Mouse (Mus musculus): ENCODE measurements at regions not wholly inside any gene's neighbourhood (a gene's known extent, or its start where the extent isn't known, plus 50 kb on each side); places are given as distances from the start of the nearest gene placed in this dataset.

DNA sequence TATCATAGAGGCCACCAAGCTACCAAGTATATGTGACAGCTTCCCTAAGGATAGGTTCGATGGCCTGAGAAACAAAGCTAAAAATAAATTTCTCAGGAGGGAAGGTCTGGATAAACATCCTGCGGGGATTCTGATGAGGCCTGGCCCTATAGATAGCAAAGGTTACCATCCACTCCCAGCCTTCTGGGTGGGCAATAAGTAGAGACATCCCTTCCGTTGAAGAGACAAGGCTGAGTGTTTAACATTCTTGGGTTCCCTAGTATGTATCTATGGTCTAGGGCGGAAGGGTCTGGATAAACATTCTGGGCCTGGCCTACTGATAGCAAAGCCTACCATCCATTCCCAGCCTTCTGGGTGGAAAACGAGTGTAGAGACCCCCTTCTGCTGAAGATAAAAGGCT lies 180.5 kb upstream of the Dlk1 start:
- DNase-seq (ENCODE audit: low spot score in 2 of 2): no peak

DNA sequence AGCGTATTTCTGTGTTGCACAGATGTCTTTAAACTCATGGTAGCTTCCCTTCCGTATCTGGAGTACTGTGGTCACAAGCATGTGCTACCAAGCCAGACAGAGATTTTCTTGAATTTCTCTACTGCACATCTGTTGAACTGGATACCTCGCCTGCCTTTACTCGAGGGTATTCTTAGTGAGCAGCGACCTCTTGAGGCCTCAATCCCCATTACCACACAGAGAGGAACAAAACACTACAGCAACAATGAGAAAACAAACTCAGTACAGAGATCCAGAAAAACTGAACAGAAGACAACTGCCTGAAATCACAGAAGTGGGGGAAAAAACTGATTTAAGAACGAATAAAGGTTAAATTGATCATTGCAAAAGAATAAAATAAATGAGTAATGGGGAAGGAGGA lies 137.8 kb upstream of the Dlk1 start:
- DNase-seq (ENCODE audit: low spot score in 2 of 2): no peak

DNA sequence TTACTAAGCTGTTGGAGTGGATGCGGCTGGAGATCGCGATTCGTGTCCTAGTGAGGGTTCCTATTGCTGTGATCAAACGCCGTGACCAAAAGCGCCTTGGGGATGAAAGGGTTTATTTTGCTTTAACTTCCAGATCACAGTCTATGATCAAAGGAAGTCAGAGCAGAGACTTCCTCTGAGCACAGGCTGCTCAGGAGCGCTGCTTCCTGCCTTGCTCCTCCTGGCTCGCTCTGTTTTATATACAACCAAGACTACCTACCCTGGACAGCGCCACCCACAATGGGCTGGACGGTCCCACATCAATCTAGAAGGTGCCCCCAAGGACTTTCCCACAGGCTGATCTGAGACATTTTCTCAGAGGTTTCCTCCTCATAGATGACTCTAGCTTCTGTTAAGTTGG lies 126.6 kb upstream of the Dlk1 start:
- DNase-seq (ENCODE audit: low spot score in 2 of 2): no peak

DNA sequence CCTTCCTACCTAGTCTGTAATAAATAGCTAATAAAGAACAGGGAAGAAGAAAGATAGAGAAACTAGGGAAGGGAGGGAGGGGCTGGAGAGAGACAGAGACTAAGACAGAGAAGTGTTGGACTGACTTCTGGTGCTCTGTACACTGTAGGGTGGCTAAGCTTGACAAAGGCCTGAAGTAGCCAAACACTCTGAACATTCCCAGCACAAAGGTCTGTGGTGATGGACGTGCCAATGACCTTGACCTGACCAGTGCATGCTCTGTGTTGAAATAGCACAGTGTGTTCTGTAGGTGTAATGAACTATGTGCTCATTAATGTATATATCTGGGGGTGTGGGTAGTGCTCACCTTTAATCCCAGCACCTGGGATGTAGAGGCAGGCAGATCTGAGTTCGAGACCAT lies 81.3 kb upstream of the Dlk1 start:
- no peak for DNase-seq (ENCODE audit: low spot score in 2 of 2)

DNA sequence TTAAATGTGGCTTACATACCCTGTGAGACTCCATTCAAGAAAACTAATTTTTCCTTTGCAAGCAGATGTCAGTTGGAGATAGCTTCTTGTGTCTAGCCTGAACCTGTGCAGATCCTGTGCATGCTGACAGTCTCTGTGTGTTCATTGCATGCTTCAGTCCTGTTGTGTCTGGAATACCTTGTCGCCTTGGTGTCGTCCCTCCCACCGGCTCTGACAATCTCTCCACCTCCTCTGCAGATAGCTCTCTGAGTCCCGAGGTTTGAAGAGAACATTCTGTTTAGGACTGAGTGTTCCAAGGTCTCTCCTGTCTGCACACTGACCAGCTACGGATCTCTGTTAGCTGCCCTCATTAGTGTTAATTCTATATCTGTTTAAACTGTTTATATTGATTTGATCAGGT lies 66.8 kb upstream of the Dlk1 start:
- DNase-seq (ENCODE audit: low spot score in 2 of 2): no peak

DNA sequence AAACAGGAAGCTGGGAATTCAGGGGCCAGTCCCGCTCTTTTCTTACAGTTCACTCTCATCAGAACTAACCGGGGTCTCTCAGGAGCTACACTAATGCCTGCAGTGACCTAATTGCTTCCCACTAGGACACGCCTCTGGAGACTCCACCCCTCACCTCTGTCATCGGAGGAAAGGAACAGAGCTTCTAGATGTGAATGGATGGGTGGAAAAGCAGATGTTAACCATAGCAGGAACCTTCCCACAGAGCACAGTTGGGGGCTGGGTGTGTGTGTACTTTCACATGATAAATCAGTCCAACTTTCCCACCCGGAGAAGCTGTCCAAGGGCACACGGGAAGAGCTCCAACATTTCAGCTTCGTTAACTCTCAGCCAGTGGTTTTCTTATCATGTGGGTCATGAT lies 63.8 kb upstream of the Dlk1 start:
- DNase-seq (ENCODE audit: low spot score in 2 of 2): no peak

DNA sequence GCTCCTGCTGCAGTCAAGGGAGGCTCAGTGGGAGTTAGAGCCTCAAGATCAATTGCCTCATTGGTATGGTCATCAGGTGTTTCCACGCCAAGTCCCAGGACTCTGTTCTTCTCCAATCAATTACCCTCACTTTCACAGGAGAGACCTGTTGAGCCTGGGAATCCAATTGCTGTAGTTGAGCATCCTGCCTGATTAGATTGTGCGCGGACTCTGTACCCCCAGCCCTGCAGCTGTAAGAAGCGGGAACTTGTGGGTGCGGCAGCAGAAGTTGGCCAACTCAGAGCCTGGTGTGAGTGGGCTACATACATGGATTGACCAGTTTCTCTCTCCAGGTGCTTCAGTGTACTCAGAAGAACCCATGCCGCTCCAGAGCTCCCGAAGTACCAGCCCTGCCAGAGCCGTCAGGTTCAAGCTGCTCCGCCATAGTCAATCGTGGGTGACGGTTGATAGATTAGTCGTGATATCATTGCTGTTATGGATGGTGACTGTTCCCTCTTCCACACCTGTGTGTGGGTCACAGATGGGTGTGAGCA lies 62.2 kb upstream of the Dlk1 start:
- no peak for DNase-seq (ENCODE audit: low spot score in 2 of 2)

GRCm38 (mm10) chr12:109390978-109391377 lies 61.6 kb upstream of the Dlk1 start:
- DNase-seq (ENCODE audit: low spot score in 2 of 2): no peak

DNA sequence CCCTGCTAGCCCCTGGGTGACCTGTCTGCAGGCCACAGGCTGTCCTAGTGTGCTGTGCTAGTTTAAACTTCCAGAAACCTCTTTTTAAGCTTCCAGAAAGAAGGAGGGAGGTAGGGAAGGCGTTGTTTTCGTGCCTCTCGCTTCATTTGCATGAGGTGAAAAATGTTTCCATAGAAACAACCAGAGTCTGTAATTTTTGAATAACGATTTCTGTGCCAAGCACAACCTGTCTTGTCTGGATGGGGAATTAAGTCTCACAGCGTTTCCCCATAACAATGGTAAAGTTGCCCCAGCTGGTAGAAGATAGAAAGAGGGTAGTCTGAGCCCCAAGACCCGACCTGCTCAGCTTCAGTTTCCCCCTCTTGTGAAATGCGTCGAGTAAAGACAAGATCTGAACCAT lies 59.3 kb upstream of the Dlk1 start:
- DNase-seq (ENCODE audit: low spot score in 2 of 2): peak in 1 of 2 experiments; percentile 29

DNA sequence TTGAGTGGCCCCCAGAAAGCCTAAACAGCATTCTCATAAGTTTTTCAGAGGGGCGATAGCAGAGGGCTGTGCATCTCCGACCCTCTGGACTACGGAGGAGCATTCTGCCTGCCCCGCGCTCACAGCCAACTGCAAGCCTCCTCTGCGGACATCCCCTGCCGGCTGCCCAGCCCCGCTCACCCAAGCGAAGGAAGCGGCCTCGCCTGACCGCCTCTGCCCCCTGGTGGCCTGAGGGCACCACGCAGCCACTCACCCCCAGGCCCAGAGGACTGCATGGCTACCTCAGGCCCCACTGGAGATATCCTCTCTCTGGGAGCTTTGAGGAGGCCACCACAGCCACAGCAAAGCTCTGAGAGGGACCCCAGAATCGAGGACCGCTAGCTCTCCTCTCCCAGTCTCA lies 58.8 kb upstream of the Dlk1 start:
- DNase-seq (ENCODE audit: low spot score in 2 of 2): peak in 1 of 2 experiments; percentile 61

GRCm38 (mm10) chr12:109394396-109394795 lies 58.2 kb upstream of the Dlk1 start:
- no peak for DNase-seq (ENCODE audit: low spot score in 2 of 2)

- DNase-seq (ENCODE audit: low spot score in 2 of 2): no peak
Measured at GRCm38 (mm10) chr12:109396614-109397013, 56.0 kb upstream of the Dlk1 start.

- no peak for DNase-seq (ENCODE audit: low spot score in 2 of 2)
Measured at GRCm38 (mm10) chr12:109397175-109398058, 55.2 kb upstream of the Dlk1 start.

GRCm38 (mm10) chr12:109398473-109398872 lies 54.1 kb upstream of the Dlk1 start:
- DNase-seq (ENCODE audit: low spot score in 2 of 2): no peak

- DNase-seq (ENCODE audit: low spot score in 2 of 2): no peak
Measured at GRCm38 (mm10) chr12:109398951-109399350, 53.7 kb upstream of the Dlk1 start.

DNA sequence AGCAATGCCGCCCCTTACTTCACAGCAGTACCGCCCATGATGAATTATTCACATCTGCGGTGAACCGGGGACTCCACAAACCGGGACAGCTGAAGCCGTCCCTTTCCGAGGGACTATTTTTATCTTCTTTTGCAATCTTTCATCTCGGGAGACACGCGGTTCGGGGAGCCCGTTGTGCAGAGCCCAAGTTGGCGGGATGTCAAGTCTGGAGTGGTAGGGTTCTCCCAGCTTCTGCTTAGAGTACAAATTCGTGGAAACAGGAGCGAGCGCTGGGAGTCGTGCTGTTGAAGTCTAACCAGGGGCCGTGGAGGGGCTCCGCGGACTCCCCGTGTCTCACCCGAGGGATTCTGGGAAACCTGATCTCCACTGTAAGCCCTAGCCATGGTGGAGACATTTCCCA lies 53.0 kb upstream of the Dlk1 start:
- DNase-seq (ENCODE audit: low spot score in 2 of 2): peak in 1 of 2 experiments; percentile 57

DNA sequence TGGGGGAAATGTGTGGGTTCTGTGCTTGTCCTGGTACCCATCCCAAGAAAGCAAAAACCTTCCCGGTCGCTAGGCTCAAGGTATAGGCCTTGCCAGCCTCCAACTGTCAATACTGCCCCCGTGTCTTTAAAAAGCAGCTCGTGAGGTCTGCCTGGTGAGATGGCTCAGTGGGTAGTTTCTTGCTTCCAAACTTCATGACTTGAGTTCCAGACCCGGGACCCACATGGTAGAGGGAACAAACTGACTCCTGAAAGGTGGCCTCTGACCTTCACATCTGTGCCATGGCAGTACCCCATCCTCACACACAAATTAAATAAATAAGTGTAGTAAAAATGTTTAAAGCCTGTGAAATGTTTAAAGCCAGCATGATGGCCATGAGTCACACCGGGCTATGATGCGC lies 52.6 kb upstream of the Dlk1 start:
- no peak for DNase-seq (ENCODE audit: low spot score in 2 of 2)

- no peak for DNase-seq (ENCODE audit: low spot score in 2 of 2)
Measured at GRCm38 (mm10) chr12:109400936-109401586, 51.6 kb upstream of the Dlk1 start.

DNA sequence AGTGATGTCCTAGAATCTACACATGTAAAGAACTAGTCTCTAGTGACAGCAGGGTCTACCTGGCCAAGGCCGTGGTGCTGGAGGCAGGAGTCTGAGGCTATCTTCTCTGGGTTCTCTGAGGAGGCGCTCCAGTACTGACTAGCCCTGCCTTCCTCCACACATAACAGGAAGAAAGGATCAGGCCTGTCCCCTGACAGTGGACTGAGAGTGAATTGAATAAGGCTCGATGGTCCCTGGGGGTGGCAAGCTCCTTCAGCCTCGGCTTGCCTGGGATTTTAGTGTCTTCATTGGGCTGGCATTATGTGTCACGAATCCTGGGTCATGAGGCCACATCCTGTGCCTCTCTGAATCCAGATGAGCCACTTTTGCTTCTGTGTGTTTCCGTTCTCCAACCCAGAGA lies 50.9 kb upstream of the Dlk1 start:
- no peak for DNase-seq (ENCODE audit: low spot score in 2 of 2)

DNA sequence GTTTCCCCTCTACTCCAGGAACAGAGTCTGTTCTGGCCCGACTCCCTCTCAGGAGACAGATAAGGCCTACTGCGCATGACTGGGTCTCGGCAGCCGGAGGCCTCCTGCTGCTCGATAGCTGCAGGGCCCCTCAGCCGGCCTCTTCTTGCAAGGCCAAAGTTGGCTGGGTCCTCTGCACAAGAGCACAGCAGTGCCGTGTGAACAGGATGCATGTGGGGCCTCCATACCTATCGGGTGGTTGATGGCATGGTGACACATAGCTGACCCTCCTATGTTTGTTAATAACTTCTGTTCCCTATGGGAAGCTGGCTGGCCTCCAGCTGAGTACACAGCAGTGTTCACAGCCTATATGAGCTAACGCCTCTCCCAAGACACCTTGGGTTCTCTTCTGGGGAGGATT lies 50.4 kb upstream of the Dlk1 start:
- no peak for DNase-seq (ENCODE audit: low spot score in 2 of 2)
